Mouse (Mus musculus) thymus, adult 2 months (tissue): Measurements from ENCODE around the gene Sult5a1.

Source experiments
- CTCF ChIP-seq: fragments of 200-500 bp; IDR thresholded peaks from 2 replicates; pipeline ENCODE4 v1.5.1; 2012; ENCODE audit warnings: mild to moderate bottlenecking, control low read depth, low read length, moderate library complexity, borderline replicate concordance; ENCODE audit not compliant: control insufficient read depth, poor library complexity, insufficient read depth; ENCODE audit errors: extremely low read depth
- POLR2A ChIP-seq: fragments of 200-500 bp; IDR thresholded peaks from 2 replicates; pipeline ENCODE4 v1.6.1; 2012; ENCODE audit warnings: mild to moderate bottlenecking, low read length, control low read depth, moderate library complexity; ENCODE audit not compliant: control insufficient read depth, poor library complexity, insufficient read depth; ENCODE audit errors: extremely low read depth

- TF ChIP-seq POLR2A (no peak), CTCF (no peak)
Observed at GRCm38 (mm10) chr8:123203571-123203970, 45.5 kb upstream of the Sult5a1 start.
